Mouse (Mus musculus) thymus, adult 2 months (tissue): ENCODE results near the gene Ric8b.

Source experiments
- CTCF ChIP-seq: fragments of 200-500 bp; IDR thresholded peaks from 2 replicates; pipeline ENCODE4 v1.5.1; 2012; ENCODE audit warnings: mild to moderate bottlenecking, control low read depth, low read length, moderate library complexity, borderline replicate concordance; ENCODE audit not compliant: control insufficient read depth, poor library complexity, insufficient read depth; ENCODE audit errors: extremely low read depth
- POLR2A ChIP-seq: fragments of 200-500 bp; IDR thresholded peaks from 2 replicates; pipeline ENCODE4 v1.6.1; 2012; ENCODE audit warnings: mild to moderate bottlenecking, low read length, control low read depth, moderate library complexity; ENCODE audit not compliant: control insufficient read depth, poor library complexity, insufficient read depth; ENCODE audit errors: extremely low read depth

GRCm38 (mm10) chr10:84926885-84927284 lies 9.5 kb downstream of the Ric8b start:
- TF ChIP-seq CTCF = no peak
- TF ChIP-seq POLR2A = no peak
